Mouse (Mus musculus) urinary bladder, postnatal 10 days (tissue): Measurements from ENCODE around the gene C130032M10Rik.
"Not testable (repeated sequence)": the region's sequence is repeated elsewhere in the genome, so short reads cannot be mapped to it uniquely, and the experiment has no call there.

Source experiments
- DNase-seq: peaks from one replicate; pipeline ENCODE4 v3.0.0; 2022; ENCODE audit warnings: low spot score

The C130032M10Rik gene

GRCm38 (mm10) chr9:114518812-114519477 lies 3.4 kb downstream of the C130032M10Rik start:
- no peak for DNase-seq

- not testable (repeated sequence) for DNase-seq
Measured at GRCm38 (mm10) chr9:114520529-114520928, 5.0 kb downstream of the C130032M10Rik start.

- DNase-seq, result no peak
Measured at GRCm38 (mm10) chr9:114522041-114522440, 6.5 kb downstream of the C130032M10Rik start.

- no peak for DNase-seq
Measured at GRCm38 (mm10) chr9:114522501-114522900, 7.0 kb downstream of the C130032M10Rik start.

GRCm38 (mm10) chr9:114525073-114525633 lies 9.7 kb downstream of the C130032M10Rik start:
- no peak for DNase-seq

GRCm38 (mm10) chr9:114525891-114526290 lies 10.4 kb downstream of the C130032M10Rik start:
- no peak for DNase-seq

GRCm38 (mm10) chr9:114526581-114526980 lies 11.1 kb downstream of the C130032M10Rik start:
- no peak for DNase-seq

- DNase-seq, result no peak
Measured at GRCm38 (mm10) chr9:114527085-114527484, 11.6 kb downstream of the C130032M10Rik start.

- DNase-seq, result no peak
Measured at GRCm38 (mm10) chr9:114527992-114528679, 12.6 kb downstream of the C130032M10Rik start.

- DNase-seq, result no peak
Measured at GRCm38 (mm10) chr9:114528680-114529048, 13.2 kb downstream of the C130032M10Rik start.

- no peak for DNase-seq
Measured at GRCm38 (mm10) chr9:114531276-114531675, 15.8 kb downstream of the C130032M10Rik start.

- no peak for DNase-seq
Measured at GRCm38 (mm10) chr9:114533848-114534247, 18.4 kb downstream of the C130032M10Rik start.

- no peak for DNase-seq
Measured at GRCm38 (mm10) chr9:114534747-114535517, 19.4 kb downstream of the C130032M10Rik start.

- no peak for DNase-seq
Measured at GRCm38 (mm10) chr9:114536628-114537027, 21.1 kb downstream of the C130032M10Rik start.

GRCm38 (mm10) chr9:114538996-114539563 lies 23.6 kb downstream of the C130032M10Rik start:
- DNase-seq, result no peak

- DNase-seq, result no peak
Measured at GRCm38 (mm10) chr9:114541279-114541741, 25.8 kb downstream of the C130032M10Rik start.

- DNase-seq, result no peak
Measured at GRCm38 (mm10) chr9:114543882-114544753, 28.6 kb downstream of the C130032M10Rik start.

GRCm38 (mm10) chr9:114544754-114545393 lies 29.4 kb downstream of the C130032M10Rik start:
- no peak for DNase-seq

GRCm38 (mm10) chr9:114546765-114547164 lies 31.3 kb downstream of the C130032M10Rik start:
- no peak for DNase-seq

GRCm38 (mm10) chr9:114547643-114548077 lies 32.2 kb downstream of the C130032M10Rik start:
- DNase-seq, result no peak
